Mouse (Mus musculus): ENCODE results near the gene Syne1.

- TF ChIP-seq POLR2A (IDR thresholded peaks at IDR 0.05; ENCODE audit: low read depth, low read length) (no peak), CTCF (IDR thresholded peaks at IDR 0.05; ENCODE audit: borderline replicate concordance, insufficient read depth, low read length) (no peak)
Measured at GRCm38 (mm10) chr10:4996592-4996991, 554.7 kb downstream of the Syne1 start.
